Mouse (Mus musculus) ovary, postnatal 36 days (tissue): ENCODE results near the gene Rbm4.

Source experiments
- DNase-seq: peaks from one replicate; pipeline ENCODE4 v3.0.0; 2022; ENCODE audit warnings: low spot score, mixed read lengths

The Rbm4 gene

DNA sequence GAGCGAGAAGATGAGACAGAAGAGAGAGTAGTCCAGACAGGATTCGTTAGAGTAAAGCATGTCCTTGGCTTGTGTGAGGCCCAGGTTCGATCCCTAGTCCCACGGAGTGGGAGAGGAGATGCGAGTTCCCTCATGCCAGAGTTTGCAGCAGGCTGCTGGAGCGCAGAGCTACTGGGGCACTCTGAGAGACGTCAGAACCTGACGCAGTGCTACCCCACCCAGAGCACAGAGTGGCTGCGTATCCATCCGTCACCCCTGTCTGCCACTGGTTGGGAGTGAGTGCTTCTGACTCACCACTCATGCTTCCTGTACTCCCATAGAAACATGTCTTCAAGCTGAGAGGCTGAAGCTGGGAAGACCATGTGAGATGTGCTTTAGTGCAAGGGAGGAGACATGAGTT lies 52.2 kb downstream of the Rbm4 start:
- DNase-seq: no peak

DNA sequence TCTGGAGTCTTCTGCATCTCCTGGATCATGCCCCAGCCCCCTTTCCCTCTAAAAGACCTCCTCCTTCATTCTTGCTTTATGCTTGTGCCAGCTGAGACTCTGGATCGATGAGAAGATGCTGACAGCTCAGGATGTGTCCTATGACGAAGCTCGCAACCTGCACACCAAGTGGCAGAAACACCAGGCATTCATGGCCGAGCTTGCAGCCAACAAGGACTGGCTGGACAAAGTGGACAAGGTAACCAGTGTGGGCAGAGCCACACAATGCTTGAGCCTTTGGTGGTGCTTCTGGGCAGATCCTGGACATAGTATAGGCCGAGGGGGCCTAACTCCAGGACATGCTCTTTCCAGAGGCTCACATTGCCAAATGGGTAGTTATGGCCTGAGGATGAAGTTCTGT lies 53.9 kb downstream of the Rbm4 start:
- no peak for DNase-seq

DNA sequence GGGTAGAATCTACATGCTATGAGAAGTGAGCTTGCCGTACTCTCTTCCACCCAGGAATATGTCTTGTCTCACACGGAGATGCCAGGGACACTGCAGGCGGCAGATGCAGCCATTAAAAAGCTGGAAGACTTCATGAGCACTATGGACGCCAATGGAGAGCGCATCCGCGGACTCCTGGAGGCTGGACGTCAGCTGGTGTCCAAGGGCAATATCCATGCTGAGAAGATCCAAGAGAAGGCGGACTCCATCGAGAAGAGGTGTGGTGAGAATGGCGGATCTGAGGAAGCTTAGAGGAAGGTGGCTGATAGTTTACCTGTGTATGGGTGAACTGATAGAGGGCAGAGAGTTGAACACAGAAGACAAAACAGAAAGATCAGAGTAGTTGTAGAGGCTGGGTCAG lies 54.6 kb downstream of the Rbm4 start:
- no peak for DNase-seq

DNA sequence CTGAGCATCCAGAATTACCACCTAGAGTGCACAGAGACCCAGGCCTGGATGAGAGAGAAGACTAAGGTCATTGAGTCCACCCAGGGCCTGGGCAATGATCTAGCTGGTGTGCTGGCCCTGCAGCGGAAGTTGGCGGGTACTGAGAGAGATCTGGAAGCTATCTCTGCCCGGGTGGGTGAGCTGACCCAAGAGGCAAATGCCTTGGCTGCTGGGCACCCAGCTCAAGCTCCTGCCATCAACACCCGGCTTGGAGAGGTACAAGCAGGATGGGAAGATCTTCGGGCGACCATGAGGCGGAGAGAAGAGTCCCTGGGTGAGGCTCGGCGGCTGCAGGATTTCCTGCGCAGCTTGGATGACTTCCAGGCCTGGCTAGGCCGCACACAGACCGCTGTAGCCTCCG lies 55.8 kb downstream of the Rbm4 start:
- no peak for DNase-seq
